Mouse (Mus musculus) thymus, adult 18-20 months (tissue): ENCODE data around the gene Ppp2r1b.
"Not testable (repeated sequence)": the region's sequence is repeated elsewhere in the genome, so short reads cannot be mapped to it uniquely, and the experiment has no call there.

Source experiments
- DNase-seq, 2 experiments: peaks; one replicate each; pipeline ENCODE4 v3.0.0; 2022; ENCODE audit warnings: mixed read lengths in 2 of 2

Ppp2r1b gene

GRCm38 (mm10) chr9:50845081-50845480 is at the start of gene Ppp2r1b:
Ppp2r1b (plus strand) TSS chr9:50845301.
- DNase-seq, result no peak

GRCm38 (mm10) chr9:50796776-50797175 is 48.3 kb upstream of the Ppp2r1b start:
- no peak for DNase-seq

GRCm38 (mm10) chr9:50797641-50798040 is 47.5 kb upstream of the Ppp2r1b start:
- no peak for DNase-seq

- DNase-seq, result no peak
These were observed 46.7 kb upstream of the Ppp2r1b start for GRCm38 (mm10) chr9:50798368-50798767.

- peak in 1 of 2 experiments; percentile 24 for DNase-seq
These were observed 44.1 kb upstream of the Ppp2r1b start for GRCm38 (mm10) chr9:50800985-50801384.

GRCm38 (mm10) chr9:50803055-50803671 is 41.9 kb upstream of the Ppp2r1b start:
- DNase-seq, result no peak

GRCm38 (mm10) chr9:50808471-50808870 is 36.6 kb upstream of the Ppp2r1b start:
- no peak for DNase-seq

GRCm38 (mm10) chr9:50809146-50809545 is 36.0 kb upstream of the Ppp2r1b start:
- no peak for DNase-seq

GRCm38 (mm10) chr9:50811187-50811586 is 33.9 kb upstream of the Ppp2r1b start:
- DNase-seq, result no peak

- DNase-seq, result no peak
These were observed 33.4 kb upstream of the Ppp2r1b start for GRCm38 (mm10) chr9:50811746-50812145.

- DNase-seq, result no peak
These were observed 31.3 kb upstream of the Ppp2r1b start for GRCm38 (mm10) chr9:50813796-50814195.

GRCm38 (mm10) chr9:50815666-50816065 is 29.4 kb upstream of the Ppp2r1b start:
- peak; percentile 55 to 63 for DNase-seq

- no peak for DNase-seq
These were observed 28.6 kb upstream of the Ppp2r1b start for GRCm38 (mm10) chr9:50816512-50816911.

- no peak for DNase-seq
These were observed 27.1 kb upstream of the Ppp2r1b start for GRCm38 (mm10) chr9:50818050-50818449.

- no peak for DNase-seq
These were observed 25.4 kb upstream of the Ppp2r1b start for GRCm38 (mm10) chr9:50819716-50820115.

GRCm38 (mm10) chr9:50821651-50822050 is 23.4 kb upstream of the Ppp2r1b start:
- no peak for DNase-seq

GRCm38 (mm10) chr9:50822216-50822615 is 22.9 kb upstream of the Ppp2r1b start:
- no peak for DNase-seq

GRCm38 (mm10) chr9:50823779-50824453 is 21.2 kb upstream of the Ppp2r1b start:
- DNase-seq, result no peak

- no peak for DNase-seq
These were observed 13.6 kb upstream of the Ppp2r1b start for GRCm38 (mm10) chr9:50831514-50831913.

GRCm38 (mm10) chr9:50832162-50832561 is 12.9 kb upstream of the Ppp2r1b start:
- no peak for DNase-seq

GRCm38 (mm10) chr9:50832582-50832981 is 12.5 kb upstream of the Ppp2r1b start:
- DNase-seq, result not testable (repeated sequence)

GRCm38 (mm10) chr9:50833786-50834185 is 11.3 kb upstream of the Ppp2r1b start:
- DNase-seq, result no peak

GRCm38 (mm10) chr9:50835068-50835705 is 9.9 kb upstream of the Ppp2r1b start:
- DNase-seq, result no peak

GRCm38 (mm10) chr9:50836097-50836496 is 9.0 kb upstream of the Ppp2r1b start:
- DNase-seq, result no peak
